Mouse (Mus musculus) thymus, adult 2 months (tissue): ENCODE measurements around the gene Gm37240. TPM values are rescaled to one million over a fixed set of nuclear protein-coding genes. Genes with fewer than 3 reads are reported as not detected.

Source experiments
- DNase-seq: peaks from one replicate; pipeline ENCODE4 v3.0.0; 2021
- H3K27ac ChIP-seq: fragments of 200-500 bp; 2 replicates; pipeline ENCODE4 v1.5.1; 2012; ENCODE audit warnings: low read length, control low read depth; ENCODE audit not compliant: control insufficient read depth, insufficient read depth
- H3K27me3 ChIP-seq: fragments of 200-500 bp; 2 replicates; pipeline ENCODE4 v1.6.1; 2012; ENCODE audit warnings: mild to moderate bottlenecking, low read length, moderate library complexity, mixed read lengths; ENCODE audit not compliant: control insufficient read depth, insufficient read depth
- H3K36me3 ChIP-seq: fragments of 200-500 bp; 2 replicates; pipeline ENCODE4 v1.6.1; 2012; ENCODE audit warnings: mild to moderate bottlenecking, low read length, moderate library complexity; ENCODE audit not compliant: control insufficient read depth, insufficient read depth
- H3K4me1 ChIP-seq: fragments of 200-500 bp; replicated peaks from 2 replicates; pipeline ENCODE4 v1.6.1; 2012; ENCODE audit warnings: low read length; ENCODE audit not compliant: control insufficient read depth, insufficient read depth
- H3K4me3 ChIP-seq: fragments of 200-500 bp; 2 replicates; pipeline ENCODE4 v1.5.1; 2012; ENCODE audit warnings: mild to moderate bottlenecking, low read length, control low read depth, moderate library complexity; ENCODE audit not compliant: control insufficient read depth, insufficient read depth
- CTCF ChIP-seq: fragments of 200-500 bp; IDR thresholded peaks from 2 replicates; pipeline ENCODE4 v1.5.1; 2012; ENCODE audit warnings: mild to moderate bottlenecking, control low read depth, low read length, moderate library complexity, borderline replicate concordance; ENCODE audit not compliant: control insufficient read depth, poor library complexity, insufficient read depth; ENCODE audit errors: extremely low read depth
- POLR2A ChIP-seq: fragments of 200-500 bp; IDR thresholded peaks from 2 replicates; pipeline ENCODE4 v1.6.1; 2012; ENCODE audit warnings: mild to moderate bottlenecking, low read length, control low read depth, moderate library complexity; ENCODE audit not compliant: control insufficient read depth, poor library complexity, insufficient read depth; ENCODE audit errors: extremely low read depth
- WGBS: fragments of 180-500 bp; shearing (Covaris S2); methylation state at CpG from one replicate; pipeline ENCODE4 v1.1.7; 2018; 5-methylcytosine and 5-hydroxymethylcytosine counted together
- polyA plus RNA-seq: library from polyadenylated mRNA; depleted of rRNA; stranded (reverse); fragments of >200 nt; gene quantifications from 2 replicates; pipeline ENCODE4 v1.2.3, GENCODE M21; 2012

The Gm37240 gene
- polyA plus RNA-seq, 1 experiment: 7.0 TPM

GRCm38 (mm10) chr3:85645517-85646004 is 241.8 kb downstream of the Gm37240 start:
- H3K36me3 ChIP-seq: no peaks in the 10 kb centered on the region
- H3K4me1 ChIP-seq: no peaks in the 10 kb centered on the region
- no peak overlapping the region for H3K27ac ChIP-seq
- no peak for DNase-seq
- WGBS: 98% methylated on average over 7 of the region's 7 CpGs
- H3K27me3 ChIP-seq: no peaks in the 10 kb centered on the region
- no peak for TF ChIP-seq POLR2A
- no peak for TF ChIP-seq CTCF
- no peak overlapping the region for H3K4me3 ChIP-seq

DNA sequence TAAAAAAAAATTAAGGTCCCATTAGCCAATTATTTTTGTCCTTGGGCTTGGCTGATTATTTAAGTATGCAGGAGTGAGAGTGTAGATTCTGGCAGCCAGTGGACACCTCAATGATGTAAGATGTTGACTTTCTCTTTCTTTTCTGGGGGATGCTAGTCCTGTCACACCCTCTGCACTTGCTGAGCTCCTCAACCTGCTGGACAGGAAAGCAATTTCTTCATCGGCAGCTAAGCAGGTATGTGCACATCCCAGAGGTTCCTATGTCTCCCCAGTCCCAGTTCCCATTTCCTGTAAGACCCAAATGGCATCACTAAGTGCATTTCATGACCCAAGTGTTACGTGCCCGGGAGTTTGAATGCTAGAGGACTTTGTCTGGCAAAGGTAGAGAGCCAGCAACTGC is 242.5 kb downstream of the Gm37240 start:
- H3K4me1 ChIP-seq: no peaks in the 10 kb centered on the region
- H3K27ac ChIP-seq: no peak overlapping the region
- WGBS: 96% methylated on average over 3 of the region's 3 CpGs
- DNase-seq: no peak
- H3K27me3 ChIP-seq: no peaks in the 10 kb centered on the region
- no peaks in the 10 kb centered on the region for H3K36me3 ChIP-seq
- no peak for TF ChIP-seq CTCF
- TF ChIP-seq POLR2A: no peak
- H3K4me3 ChIP-seq: no peak overlapping the region

DNA sequence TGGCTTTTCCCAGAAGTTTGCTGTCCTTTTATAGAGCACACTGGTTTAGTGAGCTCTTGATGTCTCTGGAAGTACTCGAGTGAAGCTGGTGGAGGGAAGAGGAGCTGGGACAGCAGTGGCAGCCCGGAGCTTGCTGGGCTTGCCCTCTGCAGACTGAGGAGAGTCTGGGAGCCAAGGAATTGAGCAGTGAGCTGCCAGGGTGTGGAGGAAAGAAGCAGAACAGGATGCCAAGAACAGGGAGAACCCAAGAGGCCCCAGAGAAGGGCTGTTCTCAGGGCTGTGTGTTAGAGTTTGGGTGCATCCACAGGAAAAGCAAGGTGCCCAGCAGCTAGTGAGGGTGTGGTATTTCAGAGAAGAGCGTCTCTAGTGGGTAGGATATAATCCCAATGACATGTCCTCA is 245.6 kb downstream of the Gm37240 start:
- TF ChIP-seq CTCF: no peak
- TF ChIP-seq POLR2A: no peak
- Histone ChIP-seq H3K27ac (no peak overlapping the region), H3K4me3 (no peak overlapping the region), H3K4me1 (no peaks in the 10 kb centered on the region), H3K27me3 (no peaks in the 10 kb centered on the region), H3K36me3 (no peaks in the 10 kb centered on the region)
- 85% methylated on average over 3 of the region's 3 CpGs for WGBS
- DNase-seq: no peak

DNA sequence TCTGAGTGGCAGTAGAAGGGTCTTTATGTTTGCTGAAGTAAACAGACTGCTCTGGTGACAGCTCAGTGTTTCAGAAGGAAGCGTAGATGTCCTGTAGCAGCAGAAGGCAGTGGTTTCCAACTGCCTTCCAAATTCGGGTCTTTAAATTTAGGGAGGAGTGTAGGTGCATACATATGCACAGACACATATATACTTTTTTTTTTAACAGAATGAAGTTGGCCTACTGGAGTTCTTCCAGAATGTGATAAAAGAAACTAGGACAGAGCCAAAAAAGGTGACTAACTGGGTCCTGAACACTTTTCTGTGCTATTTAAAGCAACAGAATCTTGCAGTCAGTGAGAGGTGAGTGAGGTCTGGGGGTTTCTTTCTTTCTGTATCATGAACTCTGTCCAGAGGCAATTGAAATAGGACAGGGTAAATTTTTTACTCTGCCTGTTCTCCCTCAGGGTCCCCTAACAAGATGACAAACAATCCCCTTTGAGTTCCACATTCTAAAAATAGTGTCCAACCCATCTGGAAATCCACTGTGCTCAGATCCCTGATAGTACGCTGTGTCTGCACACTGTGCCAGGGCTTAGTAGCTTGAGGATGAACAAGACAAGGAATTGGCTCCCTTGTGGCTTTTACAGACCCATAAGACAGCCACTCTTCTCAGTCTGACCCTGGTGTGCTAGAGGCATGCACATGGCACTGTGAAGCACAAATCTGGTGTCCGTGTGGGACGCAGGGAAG is 250.4 kb downstream of the Gm37240 start:
- Histone ChIP-seq H3K27me3 (no peaks in the 10 kb centered on the region), H3K36me3 (no peaks in the 10 kb centered on the region), H3K4me1 (no peaks in the 10 kb centered on the region), H3K4me3 (no peak overlapping the region), H3K27ac (no peak overlapping the region)
- 92% methylated on average over 5 of the region's 5 CpGs for WGBS
- TF ChIP-seq CTCF (no peak), POLR2A (no peak)
- no peak for DNase-seq

- DNase-seq: no peak
- no peaks in the 10 kb centered on the region for H3K27me3 ChIP-seq
- H3K27ac ChIP-seq: no peak overlapping the region
- no peak for TF ChIP-seq CTCF
- TF ChIP-seq POLR2A: no peak
- no peaks in the 10 kb centered on the region for H3K36me3 ChIP-seq
- H3K4me1 ChIP-seq: no peaks in the 10 kb centered on the region
- 98% methylated on average over 2 of the region's 2 CpGs for WGBS
- no peak overlapping the region for H3K4me3 ChIP-seq
Measured at GRCm38 (mm10) chr3:85635591-85635990, 251.7 kb downstream of the Gm37240 start.

- H3K4me1 ChIP-seq: no peaks in the 10 kb centered on the region
- no peaks in the 10 kb centered on the region for H3K27me3 ChIP-seq
- H3K36me3 ChIP-seq: no peaks in the 10 kb centered on the region
- no peak overlapping the region for H3K4me3 ChIP-seq
- H3K27ac ChIP-seq: no peak overlapping the region
- TF ChIP-seq CTCF: no peak
- TF ChIP-seq POLR2A: no peak
- 76% methylated on average over 2 of the region's 2 CpGs for WGBS
- no peak for DNase-seq
Measured at GRCm38 (mm10) chr3:85635126-85635419, 252.2 kb downstream of the Gm37240 start.

DNA sequence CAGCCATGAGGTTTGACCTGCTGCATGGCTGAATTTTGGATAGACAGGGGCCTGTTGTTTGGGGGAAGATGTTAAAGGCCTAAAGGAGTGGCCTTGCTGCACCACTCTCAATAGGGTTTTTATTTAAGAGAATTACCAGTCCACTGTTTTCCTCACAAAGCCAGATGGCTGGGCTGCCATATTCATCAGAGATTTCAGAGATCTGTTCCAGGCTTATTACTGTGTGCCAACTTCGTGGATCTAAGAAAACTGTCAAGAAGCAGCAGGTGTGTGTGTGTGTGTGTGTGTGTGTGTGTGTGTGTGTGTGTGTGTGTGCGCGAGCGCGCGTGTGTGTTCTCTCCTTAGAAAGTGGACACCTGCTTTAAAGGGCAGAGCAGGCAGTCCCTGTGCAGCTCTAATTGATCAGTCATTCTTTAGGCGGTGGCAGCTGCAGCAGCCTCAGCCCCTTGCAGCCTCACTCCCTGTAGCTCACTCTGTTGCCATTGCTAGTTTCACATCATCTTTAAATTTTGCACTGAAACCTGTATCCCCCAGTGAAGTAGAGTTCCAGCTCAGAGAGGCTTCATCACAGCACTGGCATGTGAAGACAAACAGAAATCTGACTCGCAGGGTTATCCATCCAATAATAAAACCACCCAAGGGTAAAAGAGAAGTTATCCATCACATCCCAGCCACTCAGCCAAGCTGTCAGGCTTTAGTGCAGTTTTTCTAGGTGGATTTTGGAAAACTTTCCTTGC is 252.8 kb downstream of the Gm37240 start:
- no peak overlapping the region for H3K27ac ChIP-seq
- WGBS: 94% methylated on average over 8 of the region's 8 CpGs
- TF ChIP-seq POLR2A (no peak), CTCF (no peak)
- no peaks in the 10 kb centered on the region for H3K36me3 ChIP-seq
- no peaks in the 10 kb centered on the region for H3K4me1 ChIP-seq
- no peaks in the 10 kb centered on the region for H3K27me3 ChIP-seq
- DNase-seq: no peak
- H3K4me3 ChIP-seq: no peak overlapping the region
